Mouse (Mus musculus) spleen, adult 18-20 months (tissue): ENCODE results near the gene Mall.

Experiments used
- DNase-seq, 2 experiments: peaks; one replicate each; pipeline ENCODE4 v3.0.0; 2022; ENCODE audit warnings: mixed read lengths in 2 of 2

Mall gene

GRCm38 (mm10) chr2:127728661-127729450, 876 bp downstream of the Mall start:
- no peak for DNase-seq

DNA sequence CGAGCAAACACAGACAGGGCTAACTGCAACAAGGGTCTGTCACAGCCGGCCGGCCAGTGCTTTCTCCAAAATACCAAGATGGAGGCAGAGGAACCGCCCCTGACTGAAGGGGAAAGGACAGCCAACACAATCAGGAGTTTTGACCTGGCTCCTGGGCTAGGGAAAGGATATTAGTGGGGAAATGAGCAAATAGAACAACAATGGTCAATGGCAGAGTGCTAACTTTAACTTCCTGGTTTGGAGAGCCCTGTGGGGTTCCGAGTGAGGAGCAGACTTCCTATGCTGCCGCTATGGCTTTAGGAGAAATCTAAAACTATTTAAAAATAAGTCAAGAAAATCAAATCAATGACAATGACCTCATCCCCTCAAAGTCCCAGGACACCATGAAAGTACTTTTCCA, 1.6 kb downstream of the Mall start:
- no peak for DNase-seq

- peak; percentile 14 to 25 for DNase-seq
Observed at GRCm38 (mm10) chr2:127723193-127723592, 6.5 kb downstream of the Mall start.

DNA sequence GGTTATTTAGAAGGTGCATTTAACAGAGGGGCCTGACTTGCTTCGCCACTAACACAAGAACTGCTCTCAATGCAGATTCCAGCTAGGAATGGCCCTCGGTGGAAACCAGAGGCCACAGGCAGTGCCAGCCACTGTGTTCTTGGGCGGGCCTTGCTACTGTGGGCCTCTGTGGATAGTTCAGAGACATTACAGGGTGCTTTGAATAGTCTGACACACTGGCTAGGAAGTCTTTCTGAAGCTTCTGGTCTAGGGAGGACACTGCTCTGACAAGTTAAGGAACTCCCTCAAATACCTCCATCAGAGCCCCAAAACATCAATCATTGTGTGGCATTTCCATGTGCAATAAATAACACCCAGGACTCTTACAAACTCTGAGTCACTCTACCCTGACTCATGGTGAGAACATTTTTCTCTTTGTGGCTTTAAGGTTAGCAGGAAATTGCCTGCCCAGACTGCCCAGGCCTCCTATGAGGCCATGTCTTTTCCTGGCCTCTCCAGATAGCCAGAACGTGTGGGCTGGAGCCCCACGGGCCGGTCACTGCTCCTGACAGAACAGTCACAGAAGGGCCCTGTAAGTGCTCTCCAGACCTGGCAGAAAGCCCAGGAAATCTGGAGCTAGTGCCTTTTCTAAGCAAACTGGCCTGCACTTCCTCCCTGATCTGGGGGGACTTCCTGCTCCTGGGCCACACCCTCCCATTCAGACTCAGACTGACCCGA, 7.4 kb downstream of the Mall start:
- peak in 1 of 2 experiments; percentile 27 for DNase-seq

DNA sequence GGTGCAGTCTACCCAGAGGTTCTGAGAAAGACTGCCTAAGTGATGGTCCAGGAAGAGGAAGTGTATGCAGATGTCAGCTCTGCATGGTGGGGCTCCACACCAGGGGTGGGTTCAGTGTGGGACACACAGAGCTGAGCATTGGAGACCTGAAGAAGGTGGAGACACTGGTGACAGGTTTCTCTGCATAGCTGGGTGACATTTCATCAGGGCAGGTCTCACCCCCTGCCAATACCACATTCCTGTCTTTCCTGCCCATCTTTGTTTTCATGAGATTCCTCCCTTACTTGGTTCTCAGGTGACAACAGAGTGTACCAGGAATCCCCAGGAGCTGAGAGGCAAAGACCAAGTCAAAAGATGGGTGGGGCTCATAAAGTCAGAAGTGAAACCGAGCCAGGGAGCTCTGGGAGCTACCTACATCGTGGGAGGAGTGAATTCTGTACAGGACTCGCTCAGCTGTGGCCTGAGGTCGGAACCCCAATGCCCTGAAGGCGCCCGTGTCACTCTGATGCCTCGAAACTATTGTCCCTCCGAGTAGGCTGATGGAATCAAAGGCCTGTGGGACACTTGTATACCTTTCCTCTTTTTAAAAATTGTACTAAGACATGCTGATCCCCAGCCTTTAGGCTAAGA, 10.8 kb downstream of the Mall start:
- peak; percentile 45 to 46 for DNase-seq

- DNase-seq: no peak
Observed at GRCm38 (mm10) chr2:127714726-127715125, 15.0 kb downstream of the Mall start.

DNA sequence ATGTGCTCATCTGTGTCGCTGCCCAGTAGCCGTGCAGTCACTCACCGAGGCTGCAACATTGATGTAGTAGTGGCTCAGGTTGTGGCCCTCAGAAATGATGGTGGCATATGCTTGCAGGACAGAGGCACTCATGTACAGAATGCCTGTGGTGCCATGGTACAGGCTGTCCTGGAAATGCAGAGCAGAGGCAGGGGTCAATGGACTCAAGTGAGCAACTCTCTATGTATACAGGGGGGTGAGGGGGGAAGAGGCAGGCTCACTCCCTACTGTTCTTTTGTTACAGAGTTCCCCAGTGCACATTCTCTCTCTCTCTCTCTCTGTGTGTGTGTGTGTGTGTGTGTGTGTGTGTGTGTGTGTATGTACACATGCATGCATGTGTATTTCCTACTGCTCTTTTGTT, 20.9 kb downstream of the Mall start:
- no peak for DNase-seq

DNA sequence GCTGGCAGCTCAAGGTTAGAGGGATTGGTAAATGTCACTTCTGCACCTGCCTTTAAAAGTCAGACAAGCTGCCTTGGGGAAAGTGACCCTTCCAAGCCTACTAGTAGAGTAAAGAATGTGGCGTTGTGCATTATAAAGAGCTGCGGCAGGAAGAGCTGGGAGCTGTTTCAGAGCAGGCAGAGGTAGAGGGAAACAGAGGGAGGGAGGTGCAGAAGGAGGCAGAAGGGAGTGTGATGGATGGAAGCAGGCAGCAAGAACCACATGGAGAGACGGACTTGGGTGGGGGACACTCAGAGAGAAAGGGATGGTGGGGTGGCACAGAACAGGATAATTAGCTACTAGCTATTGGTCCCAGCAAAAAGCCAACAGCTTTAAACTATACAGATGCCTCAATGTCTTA, 21.7 kb downstream of the Mall start:
- no peak for DNase-seq

- DNase-seq: no peak
Observed at GRCm38 (mm10) chr2:127705267-127705666, 24.5 kb downstream of the Mall start.

- DNase-seq: no peak
Observed at GRCm38 (mm10) chr2:127689239-127689638, 40.5 kb downstream of the Mall start.

DNA sequence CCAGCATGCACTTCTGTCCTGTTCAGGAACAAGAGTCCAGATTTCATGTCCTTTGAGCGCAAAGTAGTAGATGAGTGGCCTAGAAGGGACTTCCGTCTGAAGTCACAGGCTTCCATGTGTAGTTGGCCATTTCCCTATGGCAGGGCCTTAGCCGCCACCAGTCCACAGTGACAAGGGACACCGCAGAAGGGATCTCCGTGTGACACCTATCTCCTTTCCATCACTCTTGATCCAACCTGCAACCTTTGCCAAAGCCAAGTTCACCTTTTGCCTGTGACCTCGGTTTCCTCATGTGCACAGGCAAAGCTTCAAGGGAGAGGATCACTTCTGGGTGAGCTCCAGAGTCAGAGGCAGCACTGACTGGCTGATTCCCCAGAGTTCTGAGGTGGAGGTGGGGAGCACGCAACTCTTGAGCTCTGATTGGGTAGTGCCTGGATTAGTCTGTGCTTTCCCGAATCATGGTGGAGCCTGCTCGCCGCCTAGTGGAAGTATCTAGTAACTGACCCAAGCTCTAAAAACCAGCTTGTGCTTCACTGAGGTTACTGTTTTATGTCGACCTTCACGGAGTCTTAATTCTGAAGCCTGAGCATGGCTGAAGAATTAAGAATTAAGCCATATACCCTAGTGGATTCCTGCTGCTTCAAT, 45.9 kb downstream of the Mall start:
- peak; percentile 12 to 28 for DNase-seq

DNA sequence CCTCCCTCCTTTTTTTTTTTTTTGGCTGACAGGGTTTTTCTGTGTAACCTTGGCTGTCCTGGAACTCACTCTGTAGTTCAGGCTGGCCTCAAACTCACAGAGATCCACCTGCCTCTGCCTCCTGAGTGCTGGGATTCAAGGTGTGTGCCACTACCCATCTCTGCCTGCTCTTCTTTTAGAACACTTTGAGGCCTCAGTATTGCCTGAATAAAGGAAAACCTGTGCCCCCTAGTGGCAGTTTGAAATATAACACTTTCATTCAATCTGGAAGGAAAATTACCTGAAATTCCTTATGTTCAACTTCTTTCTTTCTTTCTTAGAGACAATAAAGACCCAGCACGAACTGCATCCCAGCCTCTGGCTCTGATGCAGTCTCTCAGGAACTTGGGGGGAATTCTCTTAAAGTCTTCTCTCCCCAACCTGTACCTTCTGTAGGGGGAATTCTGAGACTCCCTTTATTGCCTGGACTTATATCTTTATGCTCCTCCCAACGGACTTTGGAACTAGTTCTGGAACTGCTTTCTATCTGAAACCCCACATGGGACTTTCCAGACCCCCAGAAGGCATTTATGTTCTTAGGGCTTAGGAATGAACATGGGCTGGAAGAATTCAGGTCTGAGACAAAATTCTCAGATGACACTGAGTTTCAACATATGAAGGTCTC, 61.8 kb downstream of the Mall start:
- DNase-seq: no peak

GRCm38 (mm10) chr2:127667015-127667414, 62.7 kb downstream of the Mall start:
- no peak for DNase-seq

- DNase-seq: no peak
Observed at GRCm38 (mm10) chr2:127662708-127663107, 67.0 kb downstream of the Mall start.

- peak; percentile 9 to 24 for DNase-seq
Observed at GRCm38 (mm10) chr2:127656086-127656720, 73.5 kb downstream of the Mall start, which contains the start of gene Mal. TSS of gene Mal (minus strand) at chr2:127656695.

- DNase-seq: no peak
Observed at GRCm38 (mm10) chr2:127655419-127655818, 74.3 kb downstream of the Mall start.

DNA sequence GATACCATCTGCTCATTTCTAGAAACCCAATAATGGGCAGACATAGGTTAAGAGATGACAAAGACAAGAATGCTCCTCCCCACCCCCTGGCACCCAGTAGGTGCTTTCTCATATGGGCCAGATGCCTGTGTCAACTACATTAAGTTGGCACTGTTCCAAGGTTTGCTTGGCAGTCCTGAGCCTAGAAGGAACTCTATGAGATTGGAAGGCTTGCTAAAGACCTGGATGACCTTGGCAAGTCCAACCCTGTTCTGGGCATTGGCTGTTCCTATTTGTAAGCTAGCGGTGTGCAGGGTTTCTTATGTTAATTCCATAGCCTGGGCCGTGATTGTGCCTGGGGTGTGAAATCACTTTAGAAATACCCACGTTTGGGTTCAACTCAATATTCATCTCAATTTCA, 74.9 kb downstream of the Mall start:
- DNase-seq: no peak
